Mouse (Mus musculus) fibroblast of lung, adult 2 months (primary cell): ENCODE data around the gene Amy2a3.
"Not testable (repeated sequence)": the region's sequence is repeated elsewhere in the genome, so short reads cannot be mapped to it uniquely, and the experiment has no call there.

Experiments
- DNase-seq: peaks from one replicate; pipeline ENCODE4 v3.0.0-alpha.2; 2011; ENCODE audit warnings: low read depth

Amy2a3 gene

DNA sequence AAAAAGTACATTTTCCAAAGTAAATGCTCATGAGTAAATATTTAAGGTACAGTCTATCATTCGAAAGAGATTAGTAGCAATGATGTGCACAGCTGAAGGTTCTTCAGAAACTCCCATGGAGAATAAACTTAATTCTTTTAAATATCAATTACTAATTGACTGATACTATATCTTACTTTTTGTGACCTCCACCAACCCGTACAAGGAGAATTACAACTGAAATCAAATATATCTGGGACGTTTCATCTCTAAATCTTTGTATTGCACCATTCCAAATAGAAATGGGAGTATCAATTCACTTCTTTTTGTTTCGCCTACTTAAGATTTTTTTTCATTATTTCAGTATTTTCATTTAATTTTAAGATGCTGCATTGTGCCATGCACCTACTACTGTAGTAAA, at the start of gene Amy2a3:
Gene Amy2a3, minus strand, starts transcription at position 101 of the 400 bp plus-strand sequence.
- not testable (repeated sequence) for DNase-seq

DNA sequence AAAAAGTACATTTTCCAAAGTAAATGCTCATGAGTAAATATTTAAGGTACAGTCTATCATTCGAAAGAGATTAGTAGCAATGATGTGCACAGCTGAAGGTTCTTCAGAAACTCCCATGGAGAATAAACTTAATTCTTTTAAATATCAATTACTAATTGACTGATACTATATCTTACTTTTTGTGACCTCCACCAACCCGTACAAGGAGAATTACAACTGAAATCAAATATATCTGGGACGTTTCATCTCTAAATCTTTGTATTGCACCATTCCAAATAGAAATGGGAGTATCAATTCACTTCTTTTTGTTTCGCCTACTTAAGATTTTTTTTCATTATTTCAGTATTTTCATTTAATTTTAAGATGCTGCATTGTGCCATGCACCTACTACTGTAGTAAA, 32.7 kb upstream of the Amy2a3 start, which contains the start of gene Amy2a2:
Gene Amy2a2, minus strand, starts transcription at position 101 of the 400 bp plus-strand sequence.
- not testable (repeated sequence) for DNase-seq

DNA sequence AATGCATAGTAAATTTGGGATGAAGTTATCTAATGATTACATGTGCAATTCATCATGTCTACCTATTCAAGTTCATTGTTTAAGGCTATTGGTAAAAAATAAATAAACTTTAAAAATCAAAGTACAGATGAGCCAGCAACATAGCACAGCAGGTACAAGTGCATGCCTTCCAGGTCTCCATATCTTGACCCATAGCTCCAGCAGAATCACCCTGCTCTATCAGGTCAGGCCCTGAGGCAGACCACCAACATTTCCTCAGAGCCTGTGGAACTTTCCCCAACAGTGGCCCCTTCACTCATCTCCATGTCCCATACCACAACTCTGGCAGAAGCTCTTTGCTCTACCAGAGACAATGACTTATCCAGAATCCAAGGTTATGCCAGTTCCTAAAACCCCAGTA, 21.6 kb upstream of the Amy2a3 start:
- not testable (repeated sequence) for DNase-seq

DNA sequence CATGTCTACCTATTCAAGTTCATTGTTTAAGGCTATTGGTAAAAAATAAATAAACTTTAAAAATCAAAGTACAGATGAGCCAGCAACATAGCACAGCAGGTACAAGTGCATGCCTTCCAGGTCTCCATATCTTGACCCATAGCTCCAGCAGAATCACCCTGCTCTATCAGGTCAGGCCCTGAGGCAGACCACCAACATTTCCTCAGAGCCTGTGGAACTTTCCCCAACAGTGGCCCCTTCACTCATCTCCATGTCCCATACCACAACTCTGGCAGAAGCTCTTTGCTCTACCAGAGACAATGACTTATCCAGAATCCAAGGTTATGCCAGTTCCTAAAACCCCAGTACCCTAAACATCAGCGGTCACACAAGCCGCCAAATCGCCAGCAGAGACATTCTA, 10.9 kb downstream of the Amy2a3 start:
- not testable (repeated sequence) for DNase-seq

DNA sequence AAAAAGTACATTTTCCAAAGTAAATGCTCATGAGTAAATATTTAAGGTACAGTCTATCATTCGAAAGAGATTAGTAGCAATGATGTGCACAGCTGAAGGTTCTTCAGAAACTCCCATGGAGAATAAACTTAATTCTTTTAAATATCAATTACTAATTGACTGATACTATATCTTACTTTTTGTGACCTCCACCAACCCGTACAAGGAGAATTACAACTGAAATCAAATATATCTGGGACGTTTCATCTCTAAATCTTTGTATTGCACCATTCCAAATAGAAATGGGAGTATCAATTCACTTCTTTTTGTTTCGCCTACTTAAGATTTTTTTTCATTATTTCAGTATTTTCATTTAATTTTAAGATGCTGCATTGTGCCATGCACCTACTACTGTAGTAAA, 32.5 kb downstream of the Amy2a3 start, which contains the start of gene Amy2a4:
Gene Amy2a4, minus strand, starts transcription at position 101 of the 400 bp plus-strand sequence.
- not testable (repeated sequence) for DNase-seq

DNA sequence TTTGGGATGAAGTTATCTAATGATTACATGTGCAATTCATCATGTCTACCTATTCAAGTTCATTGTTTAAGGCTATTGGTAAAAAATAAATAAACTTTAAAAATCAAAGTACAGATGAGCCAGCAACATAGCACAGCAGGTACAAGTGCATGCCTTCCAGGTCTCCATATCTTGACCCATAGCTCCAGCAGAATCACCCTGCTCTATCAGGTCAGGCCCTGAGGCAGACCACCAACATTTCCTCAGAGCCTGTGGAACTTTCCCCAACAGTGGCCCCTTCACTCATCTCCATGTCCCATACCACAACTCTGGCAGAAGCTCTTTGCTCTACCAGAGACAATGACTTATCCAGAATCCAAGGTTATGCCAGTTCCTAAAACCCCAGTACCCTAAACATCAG, 43.6 kb downstream of the Amy2a3 start:
- not testable (repeated sequence) for DNase-seq

DNA sequence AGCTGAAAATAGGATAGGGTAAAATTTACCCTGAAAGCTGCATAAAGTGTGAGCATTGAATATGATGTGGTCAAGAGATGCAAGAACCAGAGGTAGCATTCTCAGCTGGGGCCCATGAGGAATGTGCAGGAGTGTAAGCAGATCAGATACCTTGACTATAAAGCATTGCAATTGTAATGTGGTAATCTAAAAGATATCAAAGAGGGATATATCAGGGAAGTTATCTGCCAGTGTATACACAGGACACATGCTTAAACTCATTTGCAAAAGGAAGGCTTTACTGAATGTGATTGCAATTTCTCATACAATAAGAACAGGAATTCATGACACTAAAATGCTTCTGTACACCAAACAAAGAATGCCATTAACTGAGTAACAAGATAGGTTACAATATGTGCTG, 44.3 kb downstream of the Amy2a3 start:
- DNase-seq: not testable (repeated sequence)
